Mouse (Mus musculus) stomach, embryonic 14.5 days (tissue): ENCODE measurements around the gene Klk1b9. TPM values are rescaled to one million over a fixed set of nuclear protein-coding genes. Genes with fewer than 3 reads are reported as not detected.
"Not testable (repeated sequence)": the region's sequence is repeated elsewhere in the genome, so short reads cannot be mapped to it uniquely, and the experiment has no call there.

Experiments used
- ATAC-seq: fragments of 200-750 bp; cut with Nextera tagmentation; 2 replicates; pipeline ENCODE4 v1.8.0; 2017; ENCODE audit warnings: low read depth, moderate TSS enrichment; ENCODE audit not compliant: insufficient number of reproducible peaks, insufficient read depth, low FRiP score
- H3K27ac ChIP-seq: fragments of 300-500 bp; sonication (generic); 2 replicates; pipeline ENCODE4 v1.5.1; 2014; ENCODE audit warnings: mild to moderate bottlenecking, low read length, moderate library complexity, mixed read lengths
- H3K27me3 ChIP-seq: fragments of 300-500 bp; sonication (generic); 2 replicates; pipeline ENCODE4 v1.6.1; 2014; ENCODE audit warnings: low read length, control low read depth, mixed read lengths; ENCODE audit not compliant: control insufficient read depth, insufficient read depth
- H3K36me3 ChIP-seq: fragments of 300-500 bp; sonication (generic); 2 replicates; pipeline ENCODE4 v1.6.1; 2014; ENCODE audit warnings: mild to moderate bottlenecking, control low read depth, low read length, moderate library complexity, mixed read lengths; ENCODE audit not compliant: control insufficient read depth, insufficient read depth
- H3K4me1 ChIP-seq: fragments of 300-500 bp; sonication (generic); 2 replicates; pipeline ENCODE4 v1.6.1; 2014; ENCODE audit warnings: low read length, control low read depth, mixed read lengths; ENCODE audit not compliant: control insufficient read depth, insufficient read depth
- H3K4me2 ChIP-seq: fragments of 300-500 bp; sonication (generic); replicated peaks from 2 replicates; pipeline ENCODE4 v1.6.1; 2014; ENCODE audit warnings: low read depth, low read length, control low read depth
- H3K4me3 ChIP-seq: fragments of 300-500 bp; sonication (generic); 2 replicates; pipeline ENCODE4 v1.5.1; 2014; ENCODE audit warnings: low read depth, low read length, control low read depth
- H3K9ac ChIP-seq: fragments of 300-500 bp; sonication (generic); replicated peaks from 2 replicates; pipeline ENCODE4 v1.6.1; 2014; ENCODE audit warnings: low read depth, mild to moderate bottlenecking, control low read depth, low read length, moderate library complexity, mixed read lengths
- H3K9me3 ChIP-seq: fragments of 300-500 bp; sonication (generic); 2 replicates; pipeline ENCODE4 v1.6.1; 2016; ENCODE audit warnings: low read depth, low read length, control low read depth; ENCODE audit not compliant: control insufficient read depth
- WGBS: fragments of 180-500 bp; shearing (Covaris S2); extraction: QIAGEN DNeasy Blood & Tissue Kit; methylation state at CpG from one replicate; pipeline ENCODE4 v1.1.7; 2014; 5-methylcytosine and 5-hydroxymethylcytosine counted together
- polyA plus RNA-seq: library from polyadenylated mRNA; unstranded; fragments of >200 nt; fragmentation: Nextera tagmentation; extraction: Ambion mirVana; gene quantifications from 2 replicates; pipeline ENCODE4 v1.2.1, GENCODE M21; 2014

Gene Klk1b9
- polyA plus RNA-seq, 1 experiment from 2014 or later: not detected

GRCm38 (mm10) chr7:44014666-44015065 lies 38.8 kb downstream of the Klk1b9 start:
- not testable (repeated sequence) for H3K27ac ChIP-seq, ATAC-seq, H3K9me3 ChIP-seq, H3K4me1 ChIP-seq, H3K36me3 ChIP-seq, H3K27me3 ChIP-seq, H3K4me3 ChIP-seq, H3K9ac ChIP-seq, H3K4me2 ChIP-seq
- 84% methylated on average over 6 of the region's 6 CpGs for WGBS

GRCm38 (mm10) chr7:44015071-44015470 lies 39.2 kb downstream of the Klk1b9 start:
- H3K4me2 ChIP-seq: no peak overlapping the region
- H3K4me3 ChIP-seq: no peak overlapping the region
- no peaks in the 10 kb centered on the region for H3K36me3 ChIP-seq
- no peaks in the 10 kb centered on the region for H3K4me1 ChIP-seq
- no peak overlapping the region for H3K27ac ChIP-seq
- WGBS: 80% methylated on average over 5 of the region's 5 CpGs
- ATAC-seq: no peak
- H3K9ac ChIP-seq: no peak overlapping the region
- H3K9me3 ChIP-seq: no peaks in the 10 kb centered on the region
- H3K27me3 ChIP-seq: no peaks in the 10 kb centered on the region

Other genes starting within 250 kb of the Klk1b9 start
- gene Klk12, start 207.2 kb upstream of the Klk1b9 start, polyA plus RNA-seq: 0.27 TPM in 1 of 2 replicates, not detected in the other
- gene Klk11, start 201.5 kb upstream of the Klk1b9 start, polyA plus RNA-seq: 2.6 TPM in 2 replicates
- gene Klk10, start 195.0 kb upstream of the Klk1b9 start, polyA plus RNA-seq: 3.1 and 3.5 TPM in 2 replicates
- 0.17 TPM in 1 of 2 replicates, not detected in the other for gene Klk9, start 184.2 kb upstream of the Klk1b9 start, polyA plus RNA-seq
- 28.5 and 39.0 TPM in 2 replicates for gene Klk8, start 178.5 kb upstream of the Klk1b9 start, polyA plus RNA-seq
- gene Klk7, start 164.8 kb upstream of the Klk1b9 start, polyA plus RNA-seq: not detected in 2 replicates
- not detected in 2 replicates for gene Klk6, start 151.6 kb upstream of the Klk1b9 start, polyA plus RNA-seq
- gene Klk5, start 134.1 kb upstream of the Klk1b9 start, polyA plus RNA-seq: not detected in 2 replicates
- not detected in 2 replicates for gene Klk4, start 94.9 kb upstream of the Klk1b9 start, polyA plus RNA-seq
- not detected in 2 replicates for gene Klk15, start 42.3 kb upstream of the Klk1b9 start, polyA plus RNA-seq
- gene Klk1b8, start 25.4 kb upstream of the Klk1b9 start, polyA plus RNA-seq: not detected in 2 replicates
- gene Klk1b1, start 9.3 kb upstream of the Klk1b9 start, polyA plus RNA-seq: not detected in 2 replicates
- not detected in 2 replicates for gene Klk1b11, start 19.8 kb downstream of the Klk1b9 start, polyA plus RNA-seq
- gene Klk1b26, start 36.1 kb downstream of the Klk1b9 start, polyA plus RNA-seq: not detected in 2 replicates
- not detected in 2 replicates for gene Klk1b27, start 76.2 kb downstream of the Klk1b9 start, polyA plus RNA-seq
- gene Klk1b21, start 126.3 kb downstream of the Klk1b9 start, polyA plus RNA-seq: not detected in 2 replicates
- gene Klk1b22, start 136.6 kb downstream of the Klk1b9 start, polyA plus RNA-seq: not detected in 2 replicates
- not detected in 2 replicates for gene Klk1b16, start 160.7 kb downstream of the Klk1b9 start, polyA plus RNA-seq
- not detected in 2 replicates for gene Klk1b24, start 212.2 kb downstream of the Klk1b9 start, polyA plus RNA-seq
- not detected in 2 replicates for gene Klk1b3, start 222.1 kb downstream of the Klk1b9 start, polyA plus RNA-seq
- gene Klk1b4, start 231.4 kb downstream of the Klk1b9 start, polyA plus RNA-seq: not detected in 2 replicates
- not detected in 2 replicates for gene Klk1b5, start 239.9 kb downstream of the Klk1b9 start, polyA plus RNA-seq
- 0.71 and 2.0 TPM in 2 replicates for gene Klk1, start 249.3 kb downstream of the Klk1b9 start, polyA plus RNA-seq